Mouse (Mus musculus): ENCODE data around the gene Thy1.

The Thy1 gene

DNA sequence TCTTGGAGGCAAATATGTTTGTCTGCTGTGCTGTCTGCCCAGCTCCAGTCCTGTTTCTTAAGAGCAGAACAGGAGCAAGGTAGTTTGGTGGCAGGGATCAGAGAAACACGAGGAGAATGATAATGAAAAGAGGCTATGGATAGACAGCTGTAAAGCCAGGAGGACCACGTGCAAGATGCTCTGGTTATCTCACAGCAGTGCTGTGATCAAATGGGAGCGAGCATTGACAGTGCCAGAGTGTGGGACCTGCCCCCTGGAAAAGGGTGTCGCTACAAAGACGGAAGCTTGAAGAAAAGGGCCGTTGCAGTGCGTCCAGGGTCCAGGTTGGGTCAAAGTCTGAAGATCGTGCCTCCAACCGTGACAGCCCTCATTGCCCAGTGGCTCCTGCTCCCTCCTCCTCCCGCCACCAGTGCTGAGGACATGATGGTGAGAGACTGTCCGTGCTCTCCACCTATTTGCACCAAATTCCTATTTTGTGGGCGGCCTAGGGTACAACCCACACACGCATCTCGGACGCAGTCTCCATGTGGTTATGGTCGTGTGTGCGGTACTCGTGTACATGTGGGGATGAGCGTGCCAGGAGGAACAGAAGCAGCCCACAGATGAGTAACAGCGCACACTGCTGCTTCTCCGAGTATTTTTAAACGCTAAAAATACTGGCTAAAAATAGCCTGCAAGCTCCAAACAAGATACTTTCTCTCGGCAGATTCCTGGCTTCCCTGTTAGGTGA is 40.4 kb downstream of the Thy1 start:
- DNase-seq (ENCODE audit: low spot score): no peak

DNA sequence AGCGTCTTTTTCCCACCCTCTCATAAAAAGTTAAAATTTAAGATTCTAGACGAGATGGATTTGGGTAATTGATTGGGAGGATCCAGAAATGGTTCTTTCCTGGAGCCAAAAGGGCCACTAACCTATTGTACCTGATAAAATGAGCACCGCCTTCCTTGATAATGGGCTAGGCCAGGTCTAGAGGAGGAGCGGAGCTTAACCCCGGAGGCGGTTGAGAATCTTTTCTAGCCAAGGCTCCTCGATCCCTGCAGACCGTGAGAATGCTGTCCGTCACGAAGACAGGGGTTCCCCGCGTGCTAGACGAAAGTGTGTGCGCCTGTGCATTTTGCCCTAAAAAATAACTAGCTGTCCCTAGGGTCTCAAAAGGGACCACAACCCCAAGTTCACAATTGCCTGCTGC is 41.1 kb downstream of the Thy1 start:
- DNase-seq (ENCODE audit: low spot score): no peak

DNA sequence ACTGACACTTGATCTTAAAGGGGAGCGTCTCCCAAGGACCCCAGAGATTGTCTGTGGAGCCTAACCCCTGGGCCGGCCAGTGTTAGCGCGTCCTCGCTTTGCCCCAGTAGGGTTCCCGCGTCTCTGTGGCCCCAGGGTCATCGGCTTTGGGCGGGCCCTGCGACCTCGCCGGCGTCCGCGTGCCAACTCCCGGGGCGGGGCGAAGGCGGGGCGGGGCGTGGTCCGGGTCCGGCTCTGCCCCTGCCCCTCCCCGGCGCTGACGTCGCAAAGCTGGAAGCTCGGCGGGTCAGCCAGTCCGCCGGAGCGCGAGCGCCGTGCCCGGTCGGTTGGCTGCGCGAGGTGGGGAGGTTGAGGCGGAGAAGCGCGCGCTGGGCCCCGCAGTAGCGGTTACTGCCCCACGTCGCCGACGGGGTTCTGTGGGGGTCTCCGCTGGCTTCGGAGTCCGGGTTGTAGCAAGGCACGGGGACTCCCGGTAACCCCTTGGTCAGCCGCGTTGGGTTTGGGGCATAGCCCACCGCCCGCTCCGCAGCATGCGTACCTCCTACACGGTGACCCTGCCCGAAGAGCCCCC is 41.6 kb downstream of the Thy1 start:
- DNase-seq (ENCODE audit: low spot score): peak; percentile 72

DNA sequence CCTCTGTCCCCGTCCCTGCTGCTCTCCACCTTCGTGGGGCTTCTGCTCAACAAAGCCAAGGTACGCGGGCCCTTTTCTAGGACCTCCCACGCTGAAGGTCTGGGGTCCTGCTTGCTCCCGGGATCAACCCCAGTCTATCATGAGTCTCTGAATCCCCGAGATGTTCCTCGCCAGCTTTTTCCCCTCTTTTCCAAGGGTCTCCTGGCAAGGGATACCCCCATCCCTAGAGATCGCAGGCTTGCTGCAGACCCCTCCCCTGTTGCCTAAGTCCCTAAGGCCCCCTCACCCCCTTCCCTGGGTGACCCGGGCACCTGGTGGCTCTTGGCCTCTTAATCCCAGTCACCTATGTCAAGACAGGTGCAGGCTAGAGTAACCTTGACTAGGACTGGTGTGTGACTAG is 42.1 kb downstream of the Thy1 start:
- DNase-seq (ENCODE audit: low spot score): no peak

GRCm38 (mm10) chr9:44085741-44086665 is 42.8 kb downstream of the Thy1 start:
- DNase-seq (ENCODE audit: low spot score): no peak

GRCm38 (mm10) chr9:44086960-44087359 is 43.8 kb downstream of the Thy1 start:
- DNase-seq (ENCODE audit: low spot score): no peak

DNA sequence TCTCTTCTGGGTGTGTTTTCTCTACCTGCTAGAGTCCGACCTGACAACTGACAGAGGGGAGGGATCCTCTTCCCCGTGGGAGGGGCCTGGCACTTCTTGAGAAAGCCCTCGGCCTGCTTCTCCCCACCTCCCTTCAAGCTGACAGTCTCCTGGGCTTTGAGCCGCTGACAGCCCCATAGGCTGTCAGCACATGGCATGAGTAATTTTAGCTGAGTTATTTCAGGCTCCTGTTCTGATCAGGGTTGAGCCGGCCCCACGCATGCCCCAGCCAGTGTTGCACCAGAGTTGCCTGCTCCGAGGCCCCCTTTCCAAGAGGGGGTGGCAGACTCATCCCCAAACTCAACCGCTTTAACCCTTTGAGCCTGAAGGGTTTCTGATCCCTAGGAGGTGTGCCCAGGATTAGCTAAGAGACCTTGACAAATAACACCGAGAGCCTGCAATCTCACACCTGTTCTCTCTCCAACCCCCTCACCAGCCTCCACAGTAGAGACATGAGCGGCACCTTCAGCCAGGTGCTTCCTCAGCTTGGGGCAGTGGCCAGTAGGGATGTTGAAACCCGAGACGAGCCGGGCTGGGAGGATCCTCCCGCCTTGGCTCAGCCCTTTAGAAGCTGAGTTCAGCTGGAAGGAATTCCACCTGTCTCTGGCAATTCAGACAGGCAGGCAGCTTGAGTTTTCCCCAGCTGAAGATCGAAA is 44.7 kb downstream of the Thy1 start:
- no peak for DNase-seq (ENCODE audit: low spot score)

DNA sequence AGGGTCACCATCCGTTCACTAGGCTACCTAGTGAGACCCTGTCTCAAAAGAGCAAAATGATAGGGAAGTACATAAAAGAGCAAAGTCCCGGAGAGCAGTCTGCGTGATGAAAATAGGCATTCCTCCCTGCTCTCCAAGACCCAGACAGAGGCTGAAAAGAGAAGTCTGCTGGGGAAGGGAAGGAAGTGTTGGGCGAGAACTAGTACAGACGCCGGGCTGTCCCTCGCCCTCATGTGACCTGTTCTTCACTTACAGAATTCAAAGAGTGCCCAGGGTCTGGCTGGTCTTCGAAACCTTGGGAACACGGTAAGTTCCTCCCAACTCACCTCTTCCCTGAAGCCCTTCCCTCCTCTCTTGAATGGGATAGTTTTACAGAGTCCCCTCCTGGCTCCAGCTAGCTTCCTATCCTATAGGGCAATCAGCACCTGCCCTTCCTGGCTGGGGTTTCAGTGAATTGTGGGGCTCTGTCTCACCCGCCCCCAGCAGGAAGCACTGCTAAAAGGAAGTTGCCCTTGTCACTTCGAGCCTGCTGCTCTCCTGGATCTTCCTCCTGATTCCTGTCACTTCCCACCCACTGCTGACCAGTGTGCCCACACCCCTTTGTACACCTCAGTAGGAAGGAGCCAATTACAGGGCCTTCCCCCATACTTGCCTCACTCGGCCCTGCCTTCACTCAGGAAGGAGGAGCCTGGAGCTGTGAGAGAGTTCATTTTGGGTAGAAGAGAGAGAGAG is 45.9 kb downstream of the Thy1 start:
- DNase-seq (ENCODE audit: low spot score): no peak

- no peak for DNase-seq (ENCODE audit: low spot score)
These were observed 50.7 kb downstream of the Thy1 start for GRCm38 (mm10) chr9:44093612-44094503.

GRCm38 (mm10) chr9:44094737-44095136 is 51.6 kb downstream of the Thy1 start:
- no peak for DNase-seq (ENCODE audit: low spot score)

- no peak for DNase-seq (ENCODE audit: low spot score)
These were observed 52.6 kb downstream of the Thy1 start for GRCm38 (mm10) chr9:44095781-44096180.

DNA sequence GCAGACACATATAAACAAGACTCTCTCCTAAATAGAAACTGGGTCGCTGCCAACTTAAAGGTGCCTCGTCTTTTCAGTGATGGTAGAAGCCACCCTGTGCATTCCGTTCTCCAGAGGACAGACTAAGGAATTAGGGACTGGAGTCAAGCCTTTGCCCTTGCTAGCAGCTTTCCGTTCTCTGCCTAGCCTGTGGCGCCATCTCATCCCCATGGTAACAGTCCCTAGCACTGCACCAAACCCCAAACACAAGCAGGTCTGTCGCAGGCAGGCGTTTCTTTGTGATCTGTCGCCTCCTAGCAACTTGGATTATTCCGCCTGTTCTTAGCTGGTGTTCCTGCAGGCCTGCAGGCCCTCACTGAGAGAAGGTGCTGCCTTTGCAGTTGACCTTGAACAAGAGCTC is 53.4 kb downstream of the Thy1 start:
- DNase-seq (ENCODE audit: low spot score): no peak

Data from c-Kit-positive CD71-positive TER-119-positive erythroid progenitor cells, embryonic 14.5 days (primary cell).